Mouse (Mus musculus): ENCODE measurements around the gene Camta1.

Gene Camta1

DNA sequence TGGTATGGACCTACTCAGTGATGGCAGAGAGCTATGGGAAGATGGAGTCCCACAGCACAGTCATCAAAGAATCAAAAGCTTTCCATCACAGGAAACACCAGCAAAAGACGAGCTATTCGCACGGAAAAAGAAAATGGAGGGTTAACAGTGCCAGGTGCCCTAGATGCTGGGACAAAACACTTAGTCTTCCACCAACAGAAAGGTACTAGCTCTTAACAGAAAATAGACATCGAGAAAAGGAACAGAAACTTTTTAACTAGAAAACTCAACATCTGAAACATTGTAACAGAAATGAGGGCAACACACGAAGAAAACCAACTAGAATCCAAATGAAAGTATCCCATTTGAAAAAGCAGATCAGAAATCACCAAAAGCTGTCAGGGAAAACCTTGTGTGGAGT, 881.5 kb downstream of the Camta1 start:
- DNase-seq (ENCODE audit: low spot score), result no peak

DNA sequence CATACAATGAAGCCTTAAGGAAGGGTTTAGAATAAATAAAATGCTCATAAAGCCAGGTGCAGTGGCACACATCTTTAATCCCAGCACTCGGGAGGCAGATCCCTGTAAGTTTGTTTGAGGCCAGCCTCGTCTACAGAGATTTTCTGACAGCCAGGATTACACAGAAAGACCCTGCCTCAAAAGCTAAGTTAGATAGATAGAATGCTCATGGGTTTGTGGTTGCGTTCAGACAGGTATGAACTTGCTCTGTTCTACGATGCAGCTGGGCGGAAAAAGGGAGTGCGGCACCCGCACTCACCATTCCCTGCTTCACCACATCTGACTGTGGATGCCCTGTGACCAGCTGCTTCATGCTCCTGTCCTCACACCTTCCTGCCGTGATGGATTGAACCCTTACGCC, 882.2 kb downstream of the Camta1 start:
- no peak for DNase-seq (ENCODE audit: low spot score)

DNA sequence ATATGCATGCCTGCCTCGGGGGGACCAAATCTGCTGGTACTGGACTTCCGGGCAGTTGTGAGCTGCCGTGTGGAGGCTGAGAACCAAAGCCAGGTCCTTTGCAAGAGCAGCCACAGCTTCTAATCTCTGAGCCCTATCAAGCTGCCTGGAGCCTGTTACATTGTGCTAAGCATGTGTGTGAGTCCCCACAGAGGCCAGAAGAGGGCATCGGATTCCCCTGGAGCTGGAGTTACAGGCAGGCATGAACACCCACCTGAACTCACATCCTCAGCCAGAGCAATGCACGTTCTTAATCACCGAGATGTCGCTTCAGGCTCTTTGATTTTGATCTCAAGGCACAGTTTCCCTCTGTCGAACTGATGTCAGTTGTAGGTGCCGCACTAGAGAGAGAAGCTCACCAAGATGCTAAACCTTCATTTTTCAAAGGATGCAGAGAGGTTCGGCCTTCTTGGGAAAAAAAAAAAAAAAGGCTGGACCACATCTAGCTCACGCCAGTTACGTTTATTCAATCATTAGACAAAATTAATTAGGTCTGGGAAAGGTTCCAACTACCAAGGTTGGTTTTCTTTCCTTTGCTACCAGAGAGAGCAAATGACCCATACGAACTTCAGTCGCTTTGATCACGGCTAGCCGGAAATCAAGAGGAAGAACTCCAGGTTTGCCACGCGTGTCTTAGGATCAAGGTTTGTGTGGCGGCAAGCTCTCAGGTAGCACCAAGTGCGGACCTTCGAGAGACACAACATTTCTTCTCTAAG, 883.3 kb downstream of the Camta1 start:
- no peak for DNase-seq (ENCODE audit: low spot score)

DNA sequence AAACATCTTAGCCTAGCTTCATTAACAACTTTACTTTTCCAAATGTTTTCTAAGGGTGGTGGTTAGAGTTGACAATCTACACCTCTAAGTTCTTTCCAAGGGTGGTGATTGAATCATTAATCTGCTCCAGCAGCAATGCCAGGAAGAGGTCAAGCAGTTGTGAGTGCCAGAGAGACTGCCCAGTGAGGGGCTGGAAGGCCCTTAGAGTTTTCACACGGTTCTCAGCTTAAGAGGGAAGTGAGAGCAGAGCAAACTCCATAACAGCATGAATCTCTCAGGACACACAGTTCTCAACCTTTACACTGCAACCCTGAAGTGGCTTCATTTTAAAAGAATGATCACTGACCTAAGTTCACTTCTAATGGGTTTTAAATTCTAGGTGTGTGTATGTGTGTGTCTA, 886.5 kb downstream of the Camta1 start:
- no peak for DNase-seq (ENCODE audit: low spot score)

GRCm38 (mm10) chr4:150973264-150973663, 888.4 kb downstream of the Camta1 start:
- no peak for DNase-seq (ENCODE audit: low spot score)

- DNase-seq (ENCODE audit: low spot score), result no peak
Observed at GRCm38 (mm10) chr4:150968956-150969355, 892.7 kb downstream of the Camta1 start.

DNA sequence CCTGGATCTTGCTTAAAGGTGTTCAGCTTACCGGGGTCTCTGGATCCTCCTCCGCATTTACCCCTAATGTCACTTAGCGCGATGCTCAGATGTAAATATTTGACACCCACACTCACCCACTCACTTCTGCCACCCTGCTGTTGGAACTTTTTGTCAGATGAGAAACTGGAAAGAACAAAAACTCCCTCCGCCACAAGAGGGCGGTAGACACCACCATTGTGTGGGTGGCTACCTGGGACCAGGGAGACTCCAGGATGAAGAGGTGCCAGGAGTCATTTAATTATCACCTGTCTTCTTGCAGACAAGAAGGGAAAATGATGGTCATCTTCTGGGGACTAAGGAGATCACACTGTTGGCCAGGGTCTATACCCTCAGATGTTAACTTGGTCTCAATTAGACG, 895.1 kb downstream of the Camta1 start:
- peak; percentile 17 for DNase-seq (ENCODE audit: low spot score)

- DNase-seq (ENCODE audit: low spot score), result no peak
Observed at GRCm38 (mm10) chr4:150965555-150965951, 896.1 kb downstream of the Camta1 start.

DNA sequence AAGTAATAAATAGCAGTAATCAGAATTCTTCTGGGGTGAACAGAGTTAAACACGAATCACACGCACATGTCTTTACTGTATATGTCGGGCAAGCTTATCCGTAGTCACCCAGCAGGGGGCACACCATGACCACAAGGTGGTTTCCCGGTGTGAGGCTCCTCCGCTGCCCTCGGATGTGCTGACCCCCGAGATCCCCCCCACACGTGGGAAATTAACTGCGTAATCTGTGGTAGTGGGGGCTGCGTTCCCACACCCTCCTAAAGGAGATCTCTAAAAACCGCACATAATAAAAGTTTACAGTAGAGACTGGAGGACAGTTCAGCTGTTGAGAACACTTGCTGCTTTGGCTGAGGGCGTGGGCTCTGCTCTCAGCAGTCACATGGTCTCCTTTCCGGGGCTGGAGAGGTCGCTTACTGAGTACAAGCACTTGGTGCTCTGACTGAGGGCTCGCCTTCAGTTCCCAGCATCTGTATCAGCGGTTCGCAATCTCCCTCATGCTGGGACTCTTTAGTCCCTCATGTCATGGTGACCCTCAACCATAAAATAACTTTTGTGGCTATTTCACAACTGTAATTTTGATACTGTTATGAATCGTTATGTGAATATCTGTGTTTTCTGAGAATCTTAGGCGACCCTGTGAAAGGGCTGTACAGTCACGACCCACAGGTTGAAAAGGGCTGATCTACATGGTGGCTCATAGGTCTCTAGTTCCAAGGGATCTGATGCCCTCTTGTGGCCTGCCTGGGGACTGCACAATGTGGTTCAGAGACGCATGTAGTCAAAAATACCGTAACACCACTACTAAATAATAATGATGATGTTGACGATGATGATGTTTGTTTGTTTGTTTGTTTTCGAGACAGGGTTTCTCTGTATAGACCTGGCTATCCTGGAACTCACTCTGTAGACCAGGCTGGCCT, 896.8 kb downstream of the Camta1 start:
- peak; percentile 64 for DNase-seq (ENCODE audit: low spot score)

DNA sequence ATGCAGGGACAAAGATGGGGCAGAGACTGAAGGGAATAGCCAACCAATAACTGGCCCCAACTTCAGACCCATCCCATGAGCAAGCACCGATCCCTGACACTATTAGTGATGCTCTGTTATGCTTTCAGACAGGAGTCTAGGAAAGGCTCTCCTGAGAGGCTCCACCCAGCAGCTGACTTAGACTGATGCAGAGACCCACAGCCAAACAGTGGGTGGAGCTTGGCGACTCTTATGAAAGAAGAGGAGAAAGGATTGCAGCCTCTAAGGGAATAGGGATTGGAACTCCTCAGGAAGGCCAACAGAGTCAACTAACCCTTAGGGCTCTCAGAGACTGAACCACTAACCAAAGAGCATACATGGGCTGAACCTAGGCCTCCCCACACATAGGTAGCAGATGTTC, 898.0 kb downstream of the Camta1 start:
- DNase-seq (ENCODE audit: low spot score), result no peak

DNA sequence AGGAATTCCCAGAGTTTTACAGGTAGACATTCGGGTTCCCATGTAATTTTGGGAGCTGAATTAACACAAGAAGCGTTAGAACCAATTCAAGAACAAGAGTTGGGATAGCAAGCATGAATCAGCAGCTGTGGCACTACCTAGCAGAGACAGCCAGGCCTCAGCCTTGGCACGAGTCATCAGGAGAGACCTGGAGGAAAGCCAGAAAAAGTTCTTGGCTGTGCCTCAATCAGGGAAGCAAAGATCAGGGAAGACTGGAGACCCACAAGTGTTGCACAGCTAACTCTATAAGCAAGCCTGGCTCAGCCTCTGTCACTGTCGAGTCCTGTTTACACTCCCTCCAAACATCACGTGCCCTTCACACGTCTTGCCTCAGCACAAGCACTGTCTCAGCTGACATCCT, 899.4 kb downstream of the Camta1 start:
- DNase-seq (ENCODE audit: low spot score), result no peak

DNA sequence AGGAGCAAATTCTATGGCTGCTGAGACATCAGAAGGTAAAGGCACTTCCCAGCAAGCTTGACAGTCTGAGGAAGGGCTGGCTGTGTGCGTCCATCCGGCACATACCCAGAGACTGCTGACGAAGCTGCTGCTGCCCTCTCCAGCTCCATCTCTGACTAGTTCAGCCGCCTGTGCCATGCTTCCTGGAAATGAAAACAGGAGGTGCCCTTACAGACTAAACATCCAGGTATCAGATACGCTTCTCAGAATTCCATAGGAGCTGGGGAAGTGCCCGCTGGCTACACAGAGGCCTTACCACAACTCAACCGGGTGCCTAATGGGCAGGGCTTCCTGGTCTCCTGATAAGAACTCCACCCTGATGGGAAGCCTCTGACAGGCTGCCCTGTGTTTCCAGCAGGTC, 903.1 kb downstream of the Camta1 start:
- DNase-seq (ENCODE audit: low spot score), result no peak

DNA sequence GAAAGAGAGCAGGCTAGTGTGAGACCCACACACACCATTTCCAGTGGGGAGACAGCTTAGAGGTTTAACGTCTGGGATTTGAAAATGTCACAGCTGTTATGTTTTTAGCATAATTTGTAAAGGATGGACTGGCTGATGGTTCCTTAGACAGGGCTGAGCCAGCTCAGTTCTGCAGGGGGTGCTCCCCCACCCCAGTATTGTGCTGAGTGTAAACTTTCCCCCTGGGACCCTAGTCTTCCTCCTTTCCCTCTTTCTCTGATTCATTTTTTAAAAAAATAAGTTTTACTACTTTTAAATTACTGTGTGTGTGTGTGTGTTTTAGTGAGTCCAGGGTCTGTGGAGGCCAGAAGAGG, 904.6 kb downstream of the Camta1 start:
- DNase-seq (ENCODE audit: low spot score), result no peak

DNA sequence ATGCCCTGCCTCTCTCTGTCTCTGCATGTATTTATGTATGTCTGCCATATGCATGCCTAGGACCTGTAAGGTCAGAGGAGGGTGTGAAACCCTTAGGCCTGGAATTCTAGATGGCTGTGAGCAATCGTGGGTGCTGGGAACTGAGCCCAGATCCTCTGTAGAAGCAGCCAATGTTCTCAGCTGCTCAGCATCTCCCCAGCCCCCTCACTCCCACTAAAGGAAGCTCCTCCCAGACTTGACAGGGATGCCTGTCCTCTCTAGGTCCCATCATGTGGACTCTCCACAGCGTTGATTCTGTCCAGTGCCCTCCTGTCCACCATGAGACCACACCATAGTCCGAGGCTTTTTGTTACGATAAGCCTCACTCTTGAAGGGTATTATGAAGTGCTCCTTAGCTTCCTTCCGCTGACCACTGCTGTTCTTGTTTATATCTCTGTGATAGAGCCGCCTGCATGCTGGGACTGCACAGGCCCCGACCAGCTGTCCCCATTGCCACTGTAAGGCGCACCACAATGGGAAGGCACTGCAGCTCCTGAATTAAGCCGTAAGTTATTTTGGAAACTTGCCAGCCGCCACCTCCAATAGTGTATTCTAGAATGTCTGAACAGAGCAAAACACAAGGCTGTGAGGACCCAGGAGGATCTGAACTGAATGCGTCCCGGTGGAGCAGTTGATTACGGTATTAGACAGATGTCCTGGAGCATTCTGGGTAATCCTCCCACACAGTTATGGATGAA, 905.1 kb downstream of the Camta1 start:
- no peak for DNase-seq (ENCODE audit: low spot score)

- DNase-seq (ENCODE audit: low spot score), result no peak
Observed at GRCm38 (mm10) chr4:150950972-150951371, 910.7 kb downstream of the Camta1 start.

DNA sequence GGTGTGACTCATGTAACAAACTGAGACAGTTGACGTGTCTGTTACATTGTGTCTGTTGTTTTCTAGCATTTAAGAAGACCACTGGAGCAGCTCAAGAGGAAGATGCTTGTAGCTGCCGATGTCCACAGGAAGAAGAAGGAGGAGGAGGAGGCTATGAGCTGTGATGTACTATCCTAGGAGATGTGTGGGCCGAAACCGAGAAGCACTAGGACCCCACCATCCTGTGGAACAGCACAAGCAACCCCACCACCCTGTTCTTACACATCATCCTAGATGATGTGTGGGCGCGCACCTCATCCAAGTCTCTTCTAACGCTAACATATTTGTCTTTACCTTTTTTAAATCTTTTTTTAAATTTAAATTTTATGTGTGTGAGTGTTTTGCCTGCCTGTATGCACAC, 917.0 kb downstream of the Camta1 start:
- no peak for DNase-seq (ENCODE audit: low spot score)

GRCm38 (mm10) chr4:150939991-150940651, 921.6 kb downstream of the Camta1 start:
- DNase-seq (ENCODE audit: low spot score), result no peak

DNA sequence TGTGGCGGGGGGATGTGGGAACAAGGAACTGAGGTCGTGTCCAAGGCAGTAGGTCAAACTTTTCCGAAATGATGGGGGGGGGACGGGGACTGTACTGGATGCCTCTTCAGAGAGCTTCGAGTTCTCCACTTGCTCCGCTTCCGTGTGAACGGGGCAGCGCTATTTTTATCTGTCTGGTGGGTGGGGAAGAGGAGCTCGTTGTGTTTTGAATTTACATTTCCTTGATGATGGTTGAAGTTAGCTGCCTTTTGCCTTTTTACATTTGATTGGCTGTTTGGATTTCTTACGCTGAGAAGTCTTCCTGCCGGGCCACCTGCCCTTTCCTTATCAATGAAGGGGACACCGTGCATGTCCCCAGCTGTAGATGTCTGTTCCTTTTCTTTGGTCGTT, 923.6 kb downstream of the Camta1 start:
- DNase-seq (ENCODE audit: low spot score), result no peak

DNA sequence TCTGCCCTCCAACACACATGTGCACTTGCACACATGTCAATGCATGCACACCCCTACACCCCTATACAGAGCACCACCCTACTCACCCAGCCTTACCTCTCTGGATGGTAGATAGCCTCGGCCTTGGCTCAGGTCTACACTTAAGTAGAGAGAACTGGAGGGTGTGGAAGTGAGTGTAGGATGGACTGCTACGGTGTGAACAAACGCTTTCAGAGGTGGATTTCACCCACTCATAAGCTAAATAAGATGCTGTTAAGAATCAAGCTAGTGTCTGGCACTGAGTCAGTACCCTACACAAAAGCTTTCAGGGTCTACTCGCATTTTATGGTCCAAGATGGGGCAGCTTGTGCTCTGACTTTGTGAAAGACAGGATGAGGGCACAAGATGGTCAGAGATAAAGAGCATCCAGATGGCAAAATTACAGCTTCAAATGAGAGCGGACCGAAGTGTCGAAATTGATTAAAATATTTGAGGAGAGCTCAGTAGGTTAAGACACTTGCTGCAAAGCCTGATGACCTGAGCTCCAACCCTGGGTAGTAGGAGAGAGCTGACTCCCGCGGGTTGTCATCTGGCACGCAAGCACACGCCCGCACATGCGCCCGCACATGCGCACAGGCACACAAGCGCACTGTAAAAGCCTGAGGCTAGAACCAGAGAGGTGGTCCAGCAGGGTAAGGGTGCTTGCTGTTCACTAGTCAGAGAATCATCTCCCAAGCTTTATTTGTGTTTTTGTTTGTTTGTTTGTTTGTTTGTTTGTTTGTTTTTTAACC, 924.2 kb downstream of the Camta1 start:
- no peak for DNase-seq (ENCODE audit: low spot score)

- DNase-seq (ENCODE audit: low spot score), result no peak
Observed at GRCm38 (mm10) chr4:150933503-150933902, 928.2 kb downstream of the Camta1 start.

- no peak for DNase-seq (ENCODE audit: low spot score)
Observed at GRCm38 (mm10) chr4:150927789-150928188, 933.9 kb downstream of the Camta1 start.

All from left cerebral cortex, adult 11 months (tissue).